Mouse (Mus musculus) neutrophil, adult 83 days (primary cell): ENCODE data around the gene Ssb. TPM values are rescaled to one million over a fixed set of nuclear protein-coding genes. Genes with fewer than 3 reads are reported as not detected.

Experiments used
- total RNA-seq, 2 experiments: library from RNA; stranded (reverse); gene quantifications; one replicate each; pipeline ENCODE4 v1.2.4; 2023

Gene Ssb
- 10 to 100 TPM; 89.0 to 98.2 TPM for total RNA-seq

GRCm38 (mm10) chr2:69861485-69862091 lies at the start of gene Ssb:
Gene Ssb, plus strand, starts transcription at chr2:69861562.

GRCm38 (mm10) chr2:69821711-69822110 lies 39.7 kb upstream of the Ssb start, which contains the start of gene Klhl23:
Gene Klhl23, plus strand, starts transcription at chr2:69821944.

DNA sequence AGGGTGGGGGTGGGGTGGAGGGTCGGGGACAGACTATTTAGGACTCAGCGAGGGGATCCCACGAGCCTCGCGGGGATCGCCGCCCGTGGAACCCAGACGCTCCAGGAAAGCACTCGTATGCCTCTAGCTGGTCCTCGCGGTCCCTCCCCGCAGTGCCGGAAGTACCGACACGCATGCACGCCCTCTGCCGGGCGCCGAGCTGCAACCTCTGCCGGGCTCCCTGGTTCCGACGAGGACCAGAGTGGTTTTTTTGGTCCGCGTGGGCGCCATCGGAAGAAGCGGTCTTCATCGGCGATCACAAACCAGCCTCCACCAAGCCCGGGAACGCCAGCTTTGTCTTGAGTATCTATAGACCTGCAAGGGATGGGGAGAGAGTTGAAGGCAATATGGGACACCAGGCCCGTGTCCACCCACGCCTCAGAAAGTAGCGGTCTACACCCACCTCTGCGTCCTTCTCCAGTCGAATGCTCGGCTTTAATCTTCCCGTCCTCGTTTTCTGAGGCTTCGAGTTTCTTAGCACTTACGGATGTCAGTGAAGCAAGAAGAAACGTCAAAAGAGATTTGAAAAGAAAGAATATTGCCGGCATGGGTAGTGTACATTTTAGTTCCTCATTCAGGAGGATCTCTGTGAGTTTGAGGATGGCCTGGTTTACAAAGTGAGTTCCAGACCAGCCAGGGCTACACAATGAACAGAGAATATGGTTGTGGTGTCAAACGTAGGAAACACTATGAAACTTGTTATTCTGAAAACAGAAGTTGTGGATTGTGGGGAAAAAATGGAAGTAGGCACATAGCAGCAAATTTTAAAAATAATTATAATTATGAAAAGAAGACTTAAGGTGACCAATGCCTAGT lies 24.3 kb downstream of the Ssb start, which contains the start of gene Mettl5:
Mettl5 (minus strand) TSS at position 165 of the 855 bp plus-strand sequence.

DNA sequence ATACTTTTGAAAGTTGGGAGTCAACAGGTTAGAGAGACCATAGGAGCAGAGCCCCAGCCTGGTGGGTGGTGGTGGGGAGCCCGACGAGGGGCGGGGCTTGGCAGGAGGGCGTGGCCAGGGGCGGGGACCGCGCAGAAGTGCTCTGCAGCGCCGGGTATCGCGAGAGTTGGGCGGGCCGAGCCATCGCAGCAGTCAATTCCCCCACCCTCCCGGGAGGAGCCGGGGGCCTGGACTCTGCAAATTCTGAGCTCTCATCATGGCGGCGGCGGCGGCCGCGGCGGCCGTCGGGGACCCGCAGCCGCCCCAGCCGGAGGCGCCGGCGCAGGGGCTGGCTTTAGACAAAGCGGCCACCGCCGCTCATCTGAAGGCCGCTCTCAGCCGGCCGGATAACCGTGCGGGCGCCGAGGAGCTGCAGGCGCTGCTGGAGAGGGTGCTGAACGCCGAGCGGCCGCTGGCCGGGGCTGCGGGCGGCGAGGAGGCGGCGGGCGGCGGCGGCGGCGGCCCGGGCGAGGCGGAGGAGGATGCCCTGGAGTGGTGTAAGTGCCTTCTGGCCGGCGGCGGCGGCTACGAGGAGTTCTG lies 35.8 kb downstream of the Ssb start, which contains the start of gene Ubr3:
Ubr3 (plus strand) TSS at position 208 of the 579 bp plus-strand sequence.

Other genes starting within 250 kb of the Ssb start
- gene Bbs5, start 214.4 kb upstream of the Ssb start, total RNA-seq: under 1 TPM; 0.68 to 0.90 TPM
- gene Klhl41, start 191.4 kb upstream of the Ssb start, total RNA-seq: under 1 TPM; 0.20 to 0.31 TPM
- gene Fastkd1, start 148.0 kb upstream of the Ssb start, total RNA-seq: 1 to 10 TPM; 4.8 to 5.3 TPM
- gene Ppig, start 139.0 kb upstream of the Ssb start, total RNA-seq: 10 to 100 TPM; 51.0 to 60.3 TPM
- 1 to 10 TPM in 1 of 2 experiments, under 1 TPM in 1; 0.51 to 1.4 TPM for gene Ccdc173, start 72.0 kb upstream of the Ssb start, total RNA-seq
- gene Phospho2, start 71.9 kb upstream of the Ssb start, total RNA-seq: 10 to 100 TPM; 18.6 to 21.2 TPM
- 1 to 10 TPM; 6.0 to 8.3 TPM for gene Klhl23, start 39.6 kb upstream of the Ssb start, total RNA-seq
- 10 to 100 TPM in 1 of 2 experiments, 1 to 10 TPM in 1; 9.4 to 10.0 TPM for gene Mettl5, start 24.1 kb downstream of the Ssb start, total RNA-seq
- gene Ubr3, start 35.7 kb downstream of the Ssb start, total RNA-seq: 10 to 100 TPM; 40.7 to 41.2 TPM
- gene Myo3b, start 177.6 kb downstream of the Ssb start, total RNA-seq: not detected